Comparison of ENCODE assay signal across 25 mouse cellular contexts in genomic region chr10:7923433-7923832, GRCm38 (mm10). TPM values are rescaled to one million over a fixed set of nuclear protein-coding genes. Genes with fewer than 3 reads are reported as not detected.
A peak's percentile ranks its signal among the peaks of the same experiment; 100 is the strongest.
DNase-seq lines count a peak whose midpoint lies in the region; ATAC-seq and TF ChIP-seq lines count a peak whose summit lies in the region.
"Had no signal": no experiment of that assay in that cellular context is flagged by ENCODE, and none has a peak within 500 bp of the region (broad histone marks: within the 10 kb centered on the region; RNA-seq: fewer than 3 reads in every experiment).

No protein-coding gene starts in this region.

- H3K27me3 ChIP-seq in liver, embryonic 12.5 days (replicated peaks): no peaks in the 10 kb centered on the region
- H3K27me3 ChIP-seq: forebrain, embryonic 13.5 days; heart, embryonic 13.5 days; hindbrain, embryonic 12.5 days; hindbrain, embryonic 15.5 days; Patski had no signal

- H3K27ac ChIP-seq in bone marrow macrophage, adult 2 months (ENCODE audit: insufficient read depth, low read depth, low read length): peak overlapping the region; percentile 62
- no peak overlapping the region for H3K27ac ChIP-seq in liver, embryonic 12.5 days
- H3K27ac ChIP-seq: forebrain, embryonic 10.5 days; forebrain, embryonic 13.5 days; heart, adult 2 months; heart, embryonic 10.5 days; heart, embryonic 13.5 days; hindbrain, embryonic 12.5 days; hindbrain, embryonic 15.5 days had no signal

- no peak overlapping the region for H3K4me3 ChIP-seq in bone marrow macrophage, adult 2 months (ENCODE audit: insufficient read depth, low read length)
- H3K4me3 ChIP-seq in liver, embryonic 12.5 days: no peak overlapping the region
- H3K4me3 ChIP-seq: forebrain, embryonic 10.5 days; forebrain, embryonic 13.5 days; heart, adult 2 months; heart, embryonic 10.5 days; heart, embryonic 13.5 days; hindbrain, embryonic 12.5 days; hindbrain, embryonic 15.5 days had no signal

- H3K9me3 ChIP-seq in liver, embryonic 12.5 days (replicated peaks): no peaks in the 10 kb centered on the region
- H3K9me3 ChIP-seq: forebrain, embryonic 10.5 days; forebrain, embryonic 13.5 days; heart, embryonic 10.5 days; heart, embryonic 13.5 days; hindbrain, embryonic 12.5 days; hindbrain, embryonic 15.5 days had no signal

- no peak overlapping the region for H3K4me2 ChIP-seq in liver, embryonic 12.5 days
- H3K4me2 ChIP-seq: forebrain, embryonic 13.5 days; heart, embryonic 13.5 days; hindbrain, embryonic 12.5 days; hindbrain, embryonic 15.5 days had no signal

- peak; percentile 43 for DNase-seq in heart, adult 11 months
- no peak for DNase-seq in heart, postnatal 25 days (ENCODE audit: low spot score)
- DNase-seq in left cerebral cortex, adult 18-20 months (ENCODE audit: low spot score in 2 of 2): no peak
- DNase-seq in right cerebral cortex, adult 2 months (ENCODE audit: low spot score in 2 of 2): no peak
- DNase-seq: adrenal gland, adult 2 months; adrenal gland, postnatal 14 days; B cell, adult 2 months; cerebellum, adult 11-12 months; cerebellum, adult 8-10 months; cerebellum, postnatal 10 days; cerebellum, postnatal 36 days; gastrocnemius, postnatal 14 days; heart, adult 2 months; heart, postnatal 14 days had no signal

- no peak for TF ChIP-seq POLR2A in bone marrow macrophage, adult 2 months (IDR thresholded peaks at IDR 0.05; ENCODE audit: borderline replicate concordance, low read depth, low read length)

- no peak overlapping the region for H3K9ac ChIP-seq in liver, embryonic 12.5 days
- H3K9ac ChIP-seq: forebrain, embryonic 13.5 days; heart, embryonic 13.5 days; hindbrain, embryonic 12.5 days; hindbrain, embryonic 15.5 days had no signal

- no peak for TF ChIP-seq CTCF in bone marrow macrophage, adult 2 months (IDR thresholded peaks at IDR 0.05; ENCODE audit: low read depth, low read length)

- ATAC-seq in megakaryocyte progenitor cell, adult 5-6 weeks (replicated peaks; ENCODE audit: poor library complexity): peak; percentile 44; the same call in 1 of the 2 replicates
- no peak for ATAC-seq in liver, embryonic 12.5 days
- ATAC-seq: forebrain, embryonic 13.5 days; forebrain, embryonic 16.5 days; Patski had no signal

- intact Hi-C loops in heart, postnatal 25 days (cut with DNase I): no loop called here

- H3K36me3 ChIP-seq in liver, embryonic 12.5 days: peaks cover 41% of the 10 kb centered on the region

- H3K4me1 ChIP-seq in bone marrow macrophage, adult 2 months (ENCODE audit: control insufficient read depth, insufficient read depth, low read length): peaks cover 33% of the 10 kb centered on the region
- H3K4me1 ChIP-seq in liver, embryonic 12.5 days: no peaks in the 10 kb centered on the region
- H3K4me1 ChIP-seq: forebrain, embryonic 10.5 days; forebrain, embryonic 13.5 days; heart, embryonic 10.5 days; hindbrain, embryonic 12.5 days; hindbrain, embryonic 15.5 days had no signal

- WGBS in liver, embryonic 12.5 days (ENCODE audit: insufficient replicate concordance): 86% methylated on average over 1 of the region's 1 CpGs

RNA-seq across cellular contexts. Expression of gene Tab2, which starts 32.6 kb away (rescaled TPM):
- 10 to 100 TPM; 41.7 to 46.6 TPM for total RNA-seq in heart, postnatal 25 days (2021)
- polyA plus RNA-seq in bone marrow macrophage, adult 2 months (2012; ENCODE audit: insufficient read depth, insufficient read length, missing spikeins): 127 and 142 TPM in 2 replicates
- 157 and 200 TPM in 2 replicates for total RNA-seq in megakaryocyte progenitor cell, adult 5-6 weeks (2015)
- total RNA-seq in megakaryocyte progenitor cell, adult 5-6 weeks (2017): 51.8 and 68.7 TPM in 2 replicates
- total RNA-seq in left cerebral cortex, adult 18-20 months (2021): 10 to 100 TPM; 56.8 to 58.1 TPM
- polyA plus RNA-seq in liver, embryonic 12.5 days (2016; fragmentation: Nextera tagmentation; extraction: Ambion mirVana): 11.4 and 11.8 TPM in 2 replicates
